8 mouse cellular contexts compared by ENCODE assay signal in genomic region chr2:157887275-157888025, GRCm38 (mm10). TPM values are rescaled to one million over a fixed set of nuclear protein-coding genes. Genes with fewer than 3 reads are reported as not detected.
A peak's percentile ranks its signal among the peaks of the same experiment; 100 is the strongest.
DNase-seq lines count a peak whose midpoint lies in the region; ATAC-seq lines count a peak whose summit lies in the region.
"Had no signal": no experiment of that assay in that cellular context is flagged by ENCODE, and none has a peak within 500 bp of the region (broad histone marks: within the 10 kb centered on the region; RNA-seq: fewer than 3 reads in every experiment).

No protein-coding gene starts in this region.

- 26% methylated on average over 10 of the region's 10 CpGs for WGBS in forebrain, embryonic 16.5 days
- 5% methylated on average over 10 of the region's 10 CpGs for WGBS in neural tube, embryonic 12.5 days
- WGBS in liver, embryonic 12.5 days (ENCODE audit: insufficient replicate concordance), result 64% methylated on average over 10 of the region's 10 CpGs

- H3K4me2 ChIP-seq in forebrain, embryonic 16.5 days (ENCODE audit: low read length), result no peak overlapping the region
- 0 out of 2 replicates have a peak overlapping the region, but pooled peaks have one; percentile 22 for H3K4me2 ChIP-seq in neural tube, embryonic 12.5 days (replicated peaks)
- H3K4me2 ChIP-seq in liver, embryonic 12.5 days, result no peak overlapping the region

- H3K4me1 ChIP-seq in forebrain, embryonic 16.5 days (replicated peaks; ENCODE audit: control insufficient read depth, insufficient read depth, low read length), result peaks cover 20% of the 10 kb centered on the region
- peaks cover 47% of the 10 kb centered on the region for H3K4me1 ChIP-seq in neural tube, embryonic 12.5 days
- peaks cover 9% of the 10 kb centered on the region; the same call in 1 of the 2 replicates for H3K4me1 ChIP-seq in liver, embryonic 12.5 days

- 0 out of 2 replicates have a peak overlapping the region, but pooled peaks have one; percentile 10 for H3K9ac ChIP-seq in forebrain, embryonic 16.5 days (replicated peaks; ENCODE audit: low read depth, low read length)
- 0 out of 2 replicates have a peak overlapping the region, but pooled peaks have one; percentile 35 for H3K9ac ChIP-seq in neural tube, embryonic 12.5 days
- H3K9ac ChIP-seq in liver, embryonic 12.5 days, result no peak overlapping the region

- H3K27me3 ChIP-seq in forebrain, embryonic 16.5 days (replicated peaks; ENCODE audit: control insufficient read depth, insufficient read depth, low read length), result no peaks in the 10 kb centered on the region
- H3K27me3 ChIP-seq in neural tube, embryonic 12.5 days (replicated peaks), result 0 out of 2 replicates have a peak, but pooled peaks cover 12% of the 10 kb centered on the region
- H3K27me3 ChIP-seq in liver, embryonic 12.5 days (replicated peaks), result no peaks in the 10 kb centered on the region

- DNase-seq in embryo, embryonic 10.5 days (ENCODE audit: low spot score), result peak; percentile 69
- peak; percentile 79 for DNase-seq in kidney, postnatal 14 days
- DNase-seq in frontal cortex, postnatal 14 days (ENCODE audit: low spot score in 2 of 2), result no peak
- no peak for DNase-seq in cerebellum, postnatal 25 days
- DNase-seq: right cerebral cortex, postnatal 25 days had no signal

- H3K36me3 ChIP-seq in forebrain, embryonic 16.5 days (ENCODE audit: control insufficient read depth, insufficient read depth), result peaks cover 3% of the 10 kb centered on the region; the same call in 1 of the 2 replicates
- peaks cover 21% of the 10 kb centered on the region for H3K36me3 ChIP-seq in neural tube, embryonic 12.5 days
- peaks cover 31% of the 10 kb centered on the region for H3K36me3 ChIP-seq in liver, embryonic 12.5 days

- no peak overlapping the region for H3K4me3 ChIP-seq in forebrain, embryonic 16.5 days (replicated peaks; ENCODE audit: low read length)
- H3K4me3 ChIP-seq in neural tube, embryonic 12.5 days, result no peak overlapping the region
- no peak overlapping the region for H3K4me3 ChIP-seq in liver, embryonic 12.5 days

- 0 out of 2 replicates have a peak overlapping the region, but pooled peaks have one; percentile 26 for H3K27ac ChIP-seq in forebrain, embryonic 16.5 days (ENCODE audit: low read length)
- H3K27ac ChIP-seq in neural tube, embryonic 12.5 days, result peak overlapping the region; percentile 34; the same call in 1 of the 2 replicates
- no peak overlapping the region for H3K27ac ChIP-seq in liver, embryonic 12.5 days

- no peak for ATAC-seq in forebrain, embryonic 16.5 days
- peak; percentile 68 for ATAC-seq in neural tube, embryonic 12.5 days (ENCODE audit: low FRiP score, low read depth)
- no peak for ATAC-seq in liver, embryonic 12.5 days

- no peaks in the 10 kb centered on the region for H3K9me3 ChIP-seq in forebrain, embryonic 16.5 days (ENCODE audit: control insufficient read depth, low read length)
- H3K9me3 ChIP-seq in neural tube, embryonic 12.5 days, result no peaks in the 10 kb centered on the region
- no peaks in the 10 kb centered on the region for H3K9me3 ChIP-seq in liver, embryonic 12.5 days (replicated peaks)

RNA-seq across cellular contexts. Expression of gene Vstm2l, which starts 27.0 kb away (rescaled TPM):
- polyA plus RNA-seq in forebrain, embryonic 16.5 days (2015; fragmentation: Nextera tagmentation; extraction: Ambion mirVana), result 5.3 and 6.6 TPM in 2 replicates
- polyA plus RNA-seq in neural tube, embryonic 12.5 days (2016; fragmentation: Nextera tagmentation; extraction: Ambion mirVana), result 21.8 and 23.2 TPM in 2 replicates
- polyA plus RNA-seq in liver, embryonic 12.5 days (2016; fragmentation: Nextera tagmentation; extraction: Ambion mirVana), result not detected in 2 replicates

Comparison
In these comparisons a context has a peak if more than half of its experiments do, and no peak if none do; other contexts are left out.
1. DNase-seq: peak in embryo, embryonic 10.5 days (single experiment) and kidney, postnatal 14 days (single experiment); none in frontal cortex, postnatal 14 days (0 of 2) and cerebellum, postnatal 25 days (0 of 2).